Mouse (Mus musculus) retina, postnatal 1 day (tissue): ENCODE data around the gene Gm20388.

ENCODE experiments used
- DNase-seq: peaks from one replicate; pipeline ENCODE4 v3.0.0-alpha.2; 2012

Gm20388 gene

DNA sequence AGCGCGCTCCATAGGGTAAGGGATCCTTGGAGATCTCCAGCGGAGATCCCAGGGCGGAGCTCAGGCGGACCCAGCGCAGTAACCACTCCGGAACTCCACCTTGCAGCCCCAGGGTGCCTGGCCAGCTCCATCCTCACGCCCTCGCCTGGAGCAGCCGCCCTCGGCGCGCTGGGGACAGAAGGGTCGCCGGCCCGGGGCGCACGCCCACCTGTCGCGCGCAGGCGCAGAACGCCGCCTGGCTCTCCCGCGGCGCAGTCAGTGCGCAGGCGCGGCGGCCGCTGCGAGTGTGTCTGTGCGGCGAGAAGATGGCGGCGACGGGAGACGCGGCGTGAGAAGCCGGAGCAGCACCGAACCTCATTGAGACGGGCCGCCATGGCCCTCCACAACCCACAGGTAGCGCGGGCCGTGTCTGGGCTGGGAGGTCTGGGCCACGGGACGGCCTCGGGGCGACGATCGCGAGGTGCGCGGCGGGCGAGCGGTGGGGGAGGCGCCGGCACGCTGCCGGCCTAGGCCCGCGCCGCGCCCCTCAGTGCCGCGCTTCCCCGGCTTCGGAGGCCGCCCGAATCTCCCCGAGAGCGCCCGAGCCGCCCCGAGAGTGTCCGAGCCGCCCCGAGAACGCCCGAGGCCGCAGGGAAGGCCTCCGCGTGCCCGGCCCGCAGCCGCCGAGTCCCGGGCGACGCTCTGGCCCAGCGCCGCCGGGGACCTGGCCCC lies at the start of gene Gm20388:
TSS of gene Gm20388 (plus strand) at position 295 of the 711 bp plus-strand sequence.
- DNase-seq = peak; percentile 95

DNA sequence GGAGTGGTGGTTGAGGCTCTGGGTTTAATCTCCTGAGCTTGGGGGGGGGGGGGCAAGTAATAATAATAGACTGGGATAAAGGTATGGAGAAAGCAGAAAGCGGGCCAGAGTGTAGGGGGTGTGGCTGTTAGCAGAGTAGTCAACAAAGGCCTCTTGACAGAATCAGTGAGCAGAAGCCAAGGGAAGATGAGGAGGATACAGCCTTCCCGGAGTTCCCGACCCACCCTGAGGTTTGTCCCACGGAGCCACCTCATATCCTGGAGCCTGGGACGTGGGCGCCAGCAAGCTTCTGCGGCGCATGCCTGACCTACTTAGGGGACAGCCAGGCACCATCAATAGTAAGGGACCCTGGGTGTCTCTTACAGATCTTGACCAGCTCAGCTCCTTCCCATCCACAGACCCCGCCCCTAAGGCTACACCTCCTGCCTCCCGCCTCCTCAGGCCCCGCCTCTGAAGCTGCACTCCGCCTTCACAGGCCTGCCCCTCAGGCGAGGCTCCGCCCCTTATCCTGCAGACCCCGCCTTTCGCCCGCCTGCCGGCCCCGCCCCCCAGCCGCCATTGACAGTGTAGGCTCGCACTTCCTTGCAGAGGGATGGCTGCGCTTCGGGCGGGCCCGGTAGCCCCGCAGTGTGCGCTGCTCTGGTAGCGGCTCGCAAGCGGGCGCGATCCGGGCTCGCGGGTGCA lies 48.8 kb upstream of the Gm20388 start, which contains the start of gene Klhl36:
TSS of gene Klhl36 (plus strand) at position 561 of the 684 bp plus-strand sequence.
- peak; percentile 97 for DNase-seq

DNA sequence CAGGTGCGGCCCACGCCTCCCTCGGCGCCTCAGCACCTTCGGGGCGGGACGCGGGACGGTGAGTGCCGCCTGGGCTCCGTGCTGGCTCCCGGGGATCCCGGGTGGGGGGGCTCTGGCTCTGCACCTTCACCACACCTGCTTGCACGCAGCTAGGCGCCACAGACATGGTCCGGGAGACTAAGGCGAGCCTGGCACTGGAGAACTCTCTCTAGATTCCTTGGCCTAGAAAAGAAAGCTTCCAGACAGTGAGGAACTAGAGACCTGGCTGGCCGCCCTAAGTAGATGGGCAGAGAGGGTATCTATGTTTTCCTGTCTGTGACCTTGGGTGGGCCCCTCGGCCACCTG lies 48.3 kb upstream of the Gm20388 start:
- no peak for DNase-seq

DNA sequence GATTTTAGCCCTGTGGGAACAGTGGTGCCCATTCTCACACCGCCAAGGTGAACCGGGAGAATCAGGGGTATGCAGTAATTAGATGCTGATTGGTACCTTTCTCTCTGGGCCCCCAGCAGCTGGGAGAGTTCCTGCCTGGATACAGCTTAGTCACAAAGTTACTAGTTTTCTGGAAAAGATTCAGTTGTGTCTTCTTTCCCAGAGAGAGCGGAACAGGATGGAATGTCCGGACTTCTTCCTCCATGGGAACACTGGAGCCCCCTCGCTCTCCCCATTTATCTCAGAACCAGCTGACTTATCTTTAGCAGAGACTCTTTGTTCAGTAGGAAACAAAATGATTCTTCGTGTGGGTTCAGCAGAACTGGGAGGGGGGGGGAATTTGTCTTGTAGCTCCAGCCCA lies 47.9 kb upstream of the Gm20388 start:
- DNase-seq = no peak

DNA sequence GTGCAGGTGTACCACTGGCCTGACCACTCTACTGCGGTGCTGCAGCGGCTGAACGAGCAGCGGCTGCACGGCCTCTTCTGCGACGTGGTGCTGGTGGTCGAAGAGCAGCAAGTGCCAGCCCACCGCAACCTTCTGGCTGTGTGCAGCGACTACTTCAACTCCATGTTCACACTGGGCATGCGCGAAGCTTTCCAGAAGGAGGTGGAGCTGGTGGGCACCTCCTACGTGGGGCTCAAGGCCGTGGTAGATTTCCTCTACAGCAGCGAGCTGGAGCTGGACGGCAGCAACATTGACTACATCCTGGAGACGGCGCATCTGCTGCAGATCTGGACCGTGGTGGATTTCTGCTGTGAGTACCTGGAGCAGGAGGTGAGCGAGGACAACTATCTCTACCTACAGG lies 41.0 kb upstream of the Gm20388 start:
- no peak for DNase-seq

DNA sequence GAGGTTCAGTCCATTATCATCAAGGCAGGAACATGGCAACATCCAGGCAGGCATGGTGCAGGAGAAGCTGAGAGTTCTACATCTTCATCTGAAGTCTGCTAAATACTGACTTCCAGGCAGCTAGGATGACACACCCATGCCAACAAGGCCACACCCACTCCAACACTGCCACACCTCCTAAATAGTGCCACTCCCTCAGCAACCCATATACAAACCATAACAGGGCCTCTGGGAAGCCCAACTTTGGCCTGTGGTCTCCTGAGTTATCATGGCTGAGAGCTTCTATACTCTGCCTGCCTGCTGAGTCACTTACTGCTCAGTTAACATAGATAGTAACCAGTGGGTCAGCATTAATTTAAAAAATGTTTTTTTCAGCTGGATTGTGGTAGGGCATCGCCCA lies 37.5 kb upstream of the Gm20388 start:
- DNase-seq = no peak

DNA sequence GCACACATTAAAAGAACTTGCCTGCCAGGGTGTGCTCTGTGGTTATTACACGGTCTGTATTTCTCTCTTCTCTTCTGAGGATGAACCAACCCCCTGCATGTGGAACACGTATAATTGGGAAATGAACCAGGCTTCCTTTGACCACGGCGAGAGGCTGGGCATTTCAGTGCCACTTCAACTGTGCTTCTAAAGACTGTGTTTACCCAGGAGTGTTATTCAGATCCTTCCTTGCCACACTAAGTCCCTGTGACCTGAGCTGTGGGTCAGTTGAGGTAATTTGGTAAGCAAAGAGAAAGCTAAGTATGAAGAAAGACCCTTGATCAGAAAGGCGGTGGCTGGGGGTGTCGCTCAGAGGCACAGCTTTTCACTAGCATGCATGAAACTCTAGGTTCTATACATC lies 29.3 kb upstream of the Gm20388 start:
- no peak for DNase-seq

DNA sequence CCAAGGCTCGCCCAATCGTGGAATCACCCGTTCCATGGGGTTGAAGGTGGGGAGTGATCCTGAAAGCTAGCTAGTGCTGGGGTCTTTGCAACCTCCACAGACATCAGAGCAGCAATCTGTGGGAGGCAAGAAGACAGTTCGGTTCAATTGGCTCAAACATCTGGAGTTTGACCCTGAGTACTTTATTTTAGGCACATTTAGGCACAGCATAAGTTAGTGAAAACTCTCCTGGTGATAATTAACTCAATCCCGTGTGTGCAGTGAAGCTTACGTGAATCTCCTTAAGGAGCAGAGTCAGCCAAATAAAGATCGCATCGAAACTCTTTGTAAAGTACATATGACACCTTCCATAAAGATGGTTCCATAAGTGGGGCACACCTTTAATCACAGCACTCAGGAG lies 28.7 kb upstream of the Gm20388 start:
- no peak for DNase-seq

DNA sequence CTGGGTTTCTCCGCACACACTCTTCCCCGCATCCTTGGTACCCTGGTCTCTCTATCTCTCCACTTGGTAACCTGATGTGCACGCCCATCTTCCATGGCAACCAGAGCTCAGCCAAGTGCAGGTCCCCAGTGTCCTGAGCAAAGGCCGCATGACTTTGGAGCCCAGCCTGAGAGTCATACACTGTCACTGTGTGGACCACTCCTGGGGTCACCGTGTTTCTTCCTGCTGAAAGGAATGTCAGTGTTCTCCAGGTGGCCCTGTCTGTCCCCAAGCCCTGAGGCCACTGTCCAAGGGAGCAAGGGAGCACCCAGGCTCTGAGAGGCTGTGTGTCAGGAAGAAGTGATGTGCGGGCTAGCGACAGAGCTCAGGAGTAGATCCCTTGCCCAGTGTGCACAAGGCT lies 27.4 kb upstream of the Gm20388 start:
- DNase-seq = no peak

DNA sequence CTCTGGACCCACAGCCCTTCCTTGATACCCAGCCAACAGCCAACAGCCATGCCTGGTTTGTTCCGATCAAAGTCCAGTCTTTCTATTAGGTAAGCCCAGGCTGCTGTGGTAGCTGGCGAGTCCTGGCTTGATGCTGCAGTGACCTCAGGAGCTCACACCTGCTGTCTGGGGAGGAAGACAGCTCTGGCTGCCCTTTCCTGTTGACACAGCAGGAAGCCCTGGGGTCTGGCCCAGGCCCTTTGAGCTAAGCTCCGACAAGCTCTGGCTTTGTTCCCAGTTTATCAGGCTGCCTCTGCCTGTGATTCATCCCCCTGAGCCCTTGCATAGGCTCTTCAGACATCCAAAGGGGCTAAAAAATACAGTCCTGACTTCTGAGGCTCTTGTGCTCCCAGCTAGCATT lies 25.0 kb upstream of the Gm20388 start:
- peak; percentile 64 for DNase-seq

DNA sequence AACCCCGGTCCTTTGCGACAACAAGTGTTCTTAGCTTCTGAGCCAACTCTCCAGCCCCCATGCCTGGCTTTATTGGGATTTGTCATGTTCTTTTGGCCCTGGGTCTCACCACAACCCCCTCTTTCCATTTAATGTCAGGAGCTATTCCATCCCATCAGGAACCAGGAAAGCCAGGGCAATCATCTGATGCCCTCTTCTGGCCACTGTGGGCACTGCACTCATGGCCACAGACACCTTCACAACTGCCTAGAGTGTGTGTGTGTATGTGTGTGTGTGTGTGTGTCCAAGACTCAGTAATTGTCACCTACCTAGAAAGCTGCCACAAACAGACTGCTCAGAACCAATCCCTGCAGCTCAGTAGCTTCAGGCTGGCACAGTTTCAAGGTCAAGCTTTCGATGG lies 23.5 kb upstream of the Gm20388 start:
- DNase-seq = peak; percentile 66

DNA sequence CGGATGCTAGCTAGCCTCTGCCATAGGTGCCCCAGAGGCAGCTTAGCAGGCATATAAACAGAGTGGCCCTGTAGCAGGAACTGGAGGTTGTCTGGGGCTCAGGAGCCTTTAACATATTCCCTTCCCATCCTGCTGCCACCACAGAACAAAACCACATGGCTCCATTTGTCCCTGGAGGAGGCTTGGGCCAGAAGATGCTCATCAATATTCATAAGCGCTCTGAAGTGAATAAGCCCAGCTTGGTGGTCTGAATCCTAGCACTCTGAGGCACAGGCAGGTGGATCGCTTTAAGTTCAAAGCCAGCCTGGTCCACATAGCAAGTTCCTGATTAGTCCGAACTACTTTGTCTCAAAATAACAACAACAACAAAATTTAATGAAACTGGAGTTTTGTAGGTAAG lies 22.6 kb upstream of the Gm20388 start:
- no peak for DNase-seq

DNA sequence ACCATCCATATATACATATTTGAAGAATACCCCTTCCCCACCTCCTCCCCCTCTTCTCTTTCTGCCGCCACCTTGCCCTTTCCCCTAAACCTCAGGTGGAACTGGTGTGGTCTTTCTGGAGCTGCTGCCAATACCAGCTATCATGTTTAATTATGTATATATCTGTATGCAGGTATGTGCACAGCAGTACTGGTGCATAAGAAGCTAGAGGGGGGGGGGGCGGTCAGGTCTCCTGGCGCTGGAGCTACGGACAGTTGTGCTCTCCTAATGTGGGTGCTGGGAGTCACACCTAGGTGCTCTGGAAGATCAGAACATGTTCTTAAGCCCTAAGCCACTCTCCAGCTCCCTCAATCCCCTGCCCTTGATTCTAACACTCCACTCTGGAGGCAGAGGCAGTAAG lies 13.6 kb upstream of the Gm20388 start:
- DNase-seq = no peak

DNA sequence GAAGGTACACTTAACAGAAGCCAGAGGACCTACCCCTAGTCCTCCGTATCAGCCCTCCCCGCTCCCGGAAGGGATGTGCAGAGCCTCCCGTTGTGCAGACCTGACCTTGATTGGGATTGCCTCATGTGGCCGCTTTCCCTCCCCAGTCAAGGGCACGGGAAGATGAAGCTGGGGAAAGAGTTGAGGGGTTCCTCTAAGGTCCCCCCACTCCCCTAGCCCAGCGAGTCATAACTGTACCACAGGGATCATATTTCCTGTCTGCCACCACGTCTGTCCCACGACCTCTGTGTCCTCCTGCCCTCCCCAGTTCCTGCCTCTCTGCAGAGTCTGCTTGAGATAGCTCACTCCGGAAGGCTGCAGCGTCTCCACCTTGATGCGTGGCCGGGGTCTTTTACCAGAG lies 12.7 kb upstream of the Gm20388 start:
- no peak for DNase-seq

DNA sequence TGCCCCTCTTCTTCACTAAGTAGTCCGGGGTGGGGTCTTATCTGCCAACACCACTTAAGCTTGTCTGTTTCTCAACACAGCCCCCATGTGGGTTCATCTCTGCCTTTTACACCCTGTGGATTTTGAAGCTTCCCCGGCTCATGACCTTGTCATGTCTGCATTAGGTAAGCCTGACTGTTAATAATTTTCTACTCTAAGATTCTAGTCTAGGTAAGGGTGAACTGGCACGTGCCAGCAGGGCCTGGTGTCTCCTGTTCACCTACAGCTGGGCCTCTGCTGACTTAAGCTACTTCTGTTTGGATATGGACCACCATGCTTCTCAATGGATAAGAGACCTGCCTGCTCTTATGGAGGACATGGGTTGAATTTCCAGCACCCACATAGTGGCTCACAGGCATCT lies 9.3 kb upstream of the Gm20388 start:
- no peak for DNase-seq

DNA sequence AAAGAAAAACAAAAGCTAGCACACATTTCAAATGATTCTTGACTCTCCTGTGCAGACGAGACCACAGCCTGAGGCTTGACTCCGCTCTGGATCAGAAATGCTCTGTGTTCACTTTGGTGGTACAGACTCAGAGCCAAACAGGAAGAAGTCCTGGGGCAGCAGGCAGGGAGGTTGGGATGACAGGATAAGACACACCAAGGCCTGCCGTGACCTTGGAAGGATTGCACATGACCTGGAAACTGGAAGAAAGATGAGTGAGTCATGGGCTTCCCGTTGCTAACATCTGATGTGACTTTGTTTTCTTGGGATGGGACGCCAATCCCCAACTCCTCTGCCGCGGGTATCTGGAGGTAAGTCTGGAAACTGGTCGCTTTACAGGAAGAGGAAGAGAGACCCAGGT lies 8.7 kb upstream of the Gm20388 start:
- DNase-seq = no peak

DNA sequence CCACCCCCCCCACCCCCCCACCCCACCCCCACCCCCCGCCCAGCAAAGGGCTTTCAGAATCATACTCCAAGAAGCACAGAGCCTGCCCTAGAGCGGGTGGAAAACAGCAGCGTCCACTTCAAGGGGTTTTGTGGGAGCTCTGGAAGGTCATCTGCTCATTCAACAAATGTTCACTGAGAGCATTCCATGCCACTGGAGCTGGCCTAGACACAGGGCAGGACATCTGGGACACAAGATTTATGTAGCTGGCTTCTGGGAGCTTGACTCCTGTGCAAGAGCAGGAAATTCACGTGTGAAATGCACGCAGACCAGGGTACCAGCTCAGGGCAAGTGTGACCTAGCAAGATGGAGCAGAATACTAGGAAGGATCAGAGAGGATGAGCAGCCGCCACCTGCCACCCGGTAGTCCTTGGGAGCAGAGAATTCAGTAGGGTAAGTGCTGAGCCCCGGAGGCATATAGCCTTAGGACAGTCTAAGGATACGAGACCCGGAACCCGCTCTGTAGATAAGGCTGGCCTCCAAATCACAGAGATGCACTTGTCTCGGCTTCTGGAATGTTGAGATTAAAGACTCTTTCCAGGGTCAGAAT lies 6.2 kb upstream of the Gm20388 start:
- peak; percentile 40 for DNase-seq

DNA sequence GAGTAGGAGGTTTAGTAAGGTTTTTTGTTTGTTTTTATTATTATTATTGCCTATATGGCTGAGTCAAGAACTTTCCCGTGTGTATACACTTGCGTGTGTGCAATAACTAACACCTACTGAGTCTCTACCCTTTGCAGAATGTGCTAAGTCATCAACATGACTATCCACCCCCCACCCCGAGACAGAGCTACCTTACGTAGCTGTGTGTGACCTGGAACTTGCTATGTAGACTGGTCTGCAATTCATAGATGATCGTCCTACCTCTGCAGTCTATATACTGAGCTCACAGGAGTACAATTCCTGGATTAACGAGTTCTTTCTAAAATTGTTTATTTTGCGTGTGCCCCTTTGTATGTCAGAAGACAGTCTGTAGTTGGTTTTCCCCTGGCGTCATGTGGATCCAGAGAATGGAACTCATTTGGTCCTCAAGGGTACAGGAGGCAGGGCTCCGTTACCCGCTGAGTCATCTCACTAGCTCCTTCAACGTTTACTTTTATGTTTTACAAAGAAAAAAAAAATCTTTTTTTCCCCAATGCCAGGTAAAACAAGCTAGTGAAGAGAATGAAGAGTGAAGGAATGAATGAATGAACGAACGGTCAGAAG lies 596 bp upstream of the Gm20388 start, which contains the start of gene Usp10:
TSS of gene Usp10 (plus strand) at position 417 of the 603 bp plus-strand sequence.
- no peak for DNase-seq

DNA sequence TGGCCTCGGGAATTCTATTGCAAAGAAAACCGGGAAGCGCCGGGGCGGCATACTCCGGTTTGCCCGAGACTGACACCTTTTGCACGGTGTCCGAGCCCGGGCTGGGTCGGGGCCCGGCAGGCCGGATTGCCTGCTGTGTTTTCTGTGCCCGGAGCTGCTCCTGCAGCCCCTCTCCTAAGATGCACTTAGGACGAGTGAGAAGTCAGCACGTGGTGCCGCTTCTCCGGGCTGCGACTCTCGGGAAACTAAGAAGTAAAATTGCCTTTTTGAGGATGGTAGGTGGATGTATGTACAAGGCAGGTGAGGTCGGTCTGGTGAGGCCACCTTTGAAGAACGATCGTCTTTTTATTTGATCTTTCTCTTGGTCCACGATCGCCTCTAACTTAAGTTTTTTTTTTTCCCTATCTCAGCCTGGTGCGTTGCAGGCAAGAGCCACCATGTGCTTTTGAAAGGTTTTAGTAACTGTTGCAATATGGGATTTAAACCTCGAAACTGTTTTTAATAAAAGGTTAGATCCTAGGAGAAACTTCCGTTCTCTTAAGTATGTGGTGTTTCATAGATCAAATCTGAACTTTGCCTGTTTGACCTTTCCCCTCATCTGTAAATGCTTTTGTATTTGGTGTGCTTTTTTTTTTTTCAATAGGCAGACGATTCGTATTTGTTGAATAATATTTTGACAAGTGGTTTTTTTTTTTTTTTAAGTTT lies 769 bp downstream of the Gm20388 start:
- DNase-seq = no peak

DNA sequence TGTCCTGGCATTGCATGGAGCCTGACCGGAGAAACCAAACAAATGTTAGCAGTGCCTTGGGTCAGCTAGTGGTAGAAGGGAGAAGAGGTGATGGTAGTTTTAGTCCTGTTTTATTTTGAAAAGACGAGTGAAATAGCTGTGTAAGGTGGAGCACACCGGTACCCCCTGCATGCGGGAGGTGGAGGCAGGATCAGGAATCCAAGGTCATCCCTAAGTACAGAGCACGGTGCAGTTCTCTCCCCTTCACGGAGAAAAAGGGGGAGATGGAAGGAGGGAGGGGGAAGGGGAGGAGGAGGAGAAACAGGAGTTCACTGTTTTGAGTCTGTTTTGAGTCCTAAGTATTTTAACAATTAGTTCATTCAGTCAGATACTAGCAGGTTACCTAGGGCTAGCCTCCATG lies 2.0 kb downstream of the Gm20388 start:
- no peak for DNase-seq

DNA sequence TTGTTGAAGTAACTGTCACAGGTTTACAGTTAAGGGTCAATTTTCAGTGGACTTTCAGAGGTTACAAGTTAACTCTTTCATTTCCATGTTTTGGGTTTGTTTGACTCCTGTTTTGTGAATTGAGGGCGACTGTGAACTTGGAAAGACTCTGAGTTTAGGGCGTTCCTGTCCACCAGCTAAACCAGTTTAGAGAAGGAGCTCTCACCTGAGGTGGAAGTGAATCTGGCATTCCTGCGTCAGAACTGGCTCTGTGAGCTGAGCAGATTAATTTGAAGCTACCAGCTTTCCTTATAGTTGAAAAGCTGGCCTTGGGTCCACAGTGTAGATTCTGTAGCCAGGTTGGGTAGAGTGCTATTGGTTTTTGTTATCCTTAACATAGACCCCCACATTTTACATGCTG lies 2.5 kb downstream of the Gm20388 start:
- no peak for DNase-seq

DNA sequence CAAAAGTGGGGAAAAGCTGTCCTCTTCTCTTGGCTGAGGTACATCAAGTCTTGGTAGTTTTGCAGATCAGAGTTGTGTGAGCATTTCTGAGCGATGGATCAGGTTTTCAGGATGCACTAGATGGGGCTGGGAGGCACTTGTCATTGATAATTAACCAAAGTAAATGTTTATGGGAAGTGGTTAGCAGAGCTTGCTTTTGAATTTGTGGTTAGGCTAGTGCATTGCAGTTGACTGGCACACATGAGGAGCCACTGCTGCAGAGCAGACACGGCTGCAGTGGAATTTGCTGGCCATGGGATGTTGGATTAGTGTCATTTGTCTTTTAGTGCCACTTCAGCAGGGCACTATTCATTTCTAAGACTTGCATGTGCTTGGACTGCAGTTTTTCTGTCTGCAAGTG lies 3.5 kb downstream of the Gm20388 start:
- no peak for DNase-seq

DNA sequence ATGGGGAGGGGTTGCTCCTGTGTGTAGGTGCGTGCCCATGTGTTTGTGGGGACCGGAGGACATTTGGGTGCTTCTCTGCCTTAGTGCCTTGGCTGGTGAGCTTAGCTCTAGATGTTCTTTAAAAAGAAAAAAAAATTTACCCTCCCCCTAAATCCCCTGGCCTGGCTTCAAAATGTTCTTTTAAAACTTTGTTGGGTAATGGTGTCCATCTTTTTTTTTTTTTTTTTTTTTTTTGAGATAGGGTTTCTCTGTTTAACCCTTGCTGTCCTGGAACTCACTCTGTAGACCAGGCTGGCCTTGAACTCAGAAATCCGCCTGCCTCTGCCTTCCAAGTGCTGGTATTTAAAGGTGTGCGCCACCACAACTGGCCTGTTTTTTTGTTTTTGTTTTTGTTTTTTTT lies 4.7 kb downstream of the Gm20388 start:
- no peak for DNase-seq
